Mouse (Mus musculus): ENCODE measurements at regions not wholly inside any gene's neighbourhood (a gene's known extent, or its start where the extent isn't known, plus 50 kb on each side); places are given as distances from the start of the nearest gene placed in this dataset.

GRCm38 (mm10) chr2:174866546-174866945, 106.1 kb downstream of the Edn3 start:
- no peaks in the 10 kb centered on the region for H3K4me1 ChIP-seq (ENCODE audit: control insufficient read depth, insufficient read depth, low read length)
- no peak overlapping the region for H3K27ac ChIP-seq (ENCODE audit: insufficient read depth, low read depth, low read length)
- TF ChIP-seq CTCF (IDR thresholded peaks at IDR 0.05; ENCODE audit: low read depth, low read length) (no peak), POLR2A (IDR thresholded peaks at IDR 0.05; ENCODE audit: borderline replicate concordance, low read depth, low read length) (no peak)
- no peak overlapping the region for H3K4me3 ChIP-seq (ENCODE audit: insufficient read depth, low read length)

- Histone ChIP-seq H3K27ac (ENCODE audit: insufficient read depth, low read depth, low read length) (no peak overlapping the region), H3K4me3 (ENCODE audit: insufficient read depth, low read length) (no peak overlapping the region), H3K4me1 (ENCODE audit: control insufficient read depth, insufficient read depth, low read length) (no peaks in the 10 kb centered on the region)
- TF ChIP-seq CTCF (IDR thresholded peaks at IDR 0.05; ENCODE audit: low read depth, low read length) (no peak), POLR2A (IDR thresholded peaks at IDR 0.05; ENCODE audit: borderline replicate concordance, low read depth, low read length) (no peak)
Measured at GRCm38 (mm10) chr2:174867397-174867796, 107.0 kb downstream of the Edn3 start.

- Histone ChIP-seq H3K4me3 (ENCODE audit: insufficient read depth, low read length) (no peak overlapping the region), H3K27ac (ENCODE audit: insufficient read depth, low read depth, low read length) (no peak overlapping the region), H3K4me1 (ENCODE audit: control insufficient read depth, insufficient read depth, low read length) (no peaks in the 10 kb centered on the region)
- TF ChIP-seq CTCF (IDR thresholded peaks at IDR 0.05; ENCODE audit: low read depth, low read length) (no peak), POLR2A (IDR thresholded peaks at IDR 0.05; ENCODE audit: borderline replicate concordance, low read depth, low read length) (no peak)
Measured at GRCm38 (mm10) chr2:174868186-174868585, 107.8 kb downstream of the Edn3 start.

- TF ChIP-seq POLR2A (IDR thresholded peaks at IDR 0.05; ENCODE audit: borderline replicate concordance, low read depth, low read length) (no peak), CTCF (IDR thresholded peaks at IDR 0.05; ENCODE audit: low read depth, low read length) (no peak)
- no peak overlapping the region for H3K27ac ChIP-seq (ENCODE audit: insufficient read depth, low read depth, low read length)
- no peaks in the 10 kb centered on the region for H3K4me1 ChIP-seq (ENCODE audit: control insufficient read depth, insufficient read depth, low read length)
- no peak overlapping the region for H3K4me3 ChIP-seq (ENCODE audit: insufficient read depth, low read length)
Measured at GRCm38 (mm10) chr2:174868743-174869369, 108.4 kb downstream of the Edn3 start.

- Histone ChIP-seq H3K4me1 (ENCODE audit: control insufficient read depth, insufficient read depth, low read length) (no peaks in the 10 kb centered on the region), H3K4me3 (ENCODE audit: insufficient read depth, low read length) (no peak overlapping the region), H3K27ac (ENCODE audit: insufficient read depth, low read depth, low read length) (no peak overlapping the region)
- TF ChIP-seq CTCF (IDR thresholded peaks at IDR 0.05; ENCODE audit: low read depth, low read length) (no peak), POLR2A (IDR thresholded peaks at IDR 0.05; ENCODE audit: borderline replicate concordance, low read depth, low read length) (no peak)
Measured at GRCm38 (mm10) chr2:174870284-174870683, 109.9 kb downstream of the Edn3 start.

- no peak overlapping the region for H3K27ac ChIP-seq (ENCODE audit: insufficient read depth, low read depth, low read length)
- H3K4me1 ChIP-seq (ENCODE audit: control insufficient read depth, insufficient read depth, low read length) = no peaks in the 10 kb centered on the region
- H3K4me3 ChIP-seq (ENCODE audit: insufficient read depth, low read length) = no peak overlapping the region
- TF ChIP-seq POLR2A (IDR thresholded peaks at IDR 0.05; ENCODE audit: borderline replicate concordance, low read depth, low read length) (no peak), CTCF (IDR thresholded peaks at IDR 0.05; ENCODE audit: low read depth, low read length) (no peak)
Measured at GRCm38 (mm10) chr2:174871225-174871624, 110.8 kb downstream of the Edn3 start.

GRCm38 (mm10) chr2:174871844-174872243, 111.4 kb downstream of the Edn3 start:
- Histone ChIP-seq H3K27ac (ENCODE audit: insufficient read depth, low read depth, low read length) (no peak overlapping the region), H3K4me1 (ENCODE audit: control insufficient read depth, insufficient read depth, low read length) (no peaks in the 10 kb centered on the region), H3K4me3 (ENCODE audit: insufficient read depth, low read length) (no peak overlapping the region)
- TF ChIP-seq POLR2A (IDR thresholded peaks at IDR 0.05; ENCODE audit: borderline replicate concordance, low read depth, low read length) = no peak
- TF ChIP-seq CTCF (IDR thresholded peaks at IDR 0.05; ENCODE audit: low read depth, low read length) = no peak

GRCm38 (mm10) chr2:174876886-174877285, 116.5 kb downstream of the Edn3 start:
- Histone ChIP-seq H3K4me1 (ENCODE audit: control insufficient read depth, insufficient read depth, low read length) (no peaks in the 10 kb centered on the region), H3K27ac (ENCODE audit: insufficient read depth, low read depth, low read length) (no peak overlapping the region), H3K4me3 (ENCODE audit: insufficient read depth, low read length) (no peak overlapping the region)
- TF ChIP-seq CTCF (IDR thresholded peaks at IDR 0.05; ENCODE audit: low read depth, low read length) (no peak), POLR2A (IDR thresholded peaks at IDR 0.05; ENCODE audit: borderline replicate concordance, low read depth, low read length) (no peak)

GRCm38 (mm10) chr2:174878979-174879378, 118.6 kb downstream of the Edn3 start:
- no peak overlapping the region for H3K27ac ChIP-seq (ENCODE audit: insufficient read depth, low read depth, low read length)
- no peak overlapping the region for H3K4me3 ChIP-seq (ENCODE audit: insufficient read depth, low read length)
- H3K4me1 ChIP-seq (ENCODE audit: control insufficient read depth, insufficient read depth, low read length) = no peaks in the 10 kb centered on the region
- TF ChIP-seq POLR2A (IDR thresholded peaks at IDR 0.05; ENCODE audit: borderline replicate concordance, low read depth, low read length) (no peak), CTCF (IDR thresholded peaks at IDR 0.05; ENCODE audit: low read depth, low read length) (no peak)

- Histone ChIP-seq H3K27ac (ENCODE audit: insufficient read depth, low read depth, low read length) (no peak overlapping the region), H3K4me1 (ENCODE audit: control insufficient read depth, insufficient read depth, low read length) (no peaks in the 10 kb centered on the region), H3K4me3 (ENCODE audit: insufficient read depth, low read length) (no peak overlapping the region)
- no peak for TF ChIP-seq CTCF (IDR thresholded peaks at IDR 0.05; ENCODE audit: low read depth, low read length)
Measured at GRCm38 (mm10) chr2:174880659-174881058, 120.2 kb downstream of the Edn3 start.

Data from bone marrow macrophage, adult 2 months (primary cell).